Mouse (Mus musculus) heart, embryonic 16.5 days (tissue): Measurements from ENCODE around the gene Clock. TPM values are rescaled to one million over a fixed set of nuclear protein-coding genes. Genes with fewer than 3 reads are reported as not detected.

Experiments used
- ATAC-seq: fragments of 200-750 bp; cut with Nextera tagmentation; replicated peaks from 2 replicates; pipeline ENCODE4 v1.8.0; 2017; ENCODE audit warnings: moderate number of reproducible peaks; ENCODE audit not compliant: insufficient read depth, low FRiP score; ENCODE audit errors: extremely low read depth
- H3K27ac ChIP-seq: fragments of 300-500 bp; sonication (generic); 2 replicates; pipeline ENCODE4 v1.5.1; 2014; ENCODE audit warnings: mild to moderate bottlenecking, low read length, control low read depth, moderate library complexity
- H3K27me3 ChIP-seq: fragments of 300-500 bp; sonication (generic); 2 replicates; pipeline ENCODE4 v1.6.1; 2014; ENCODE audit warnings: low read length, mixed read lengths; ENCODE audit not compliant: control insufficient read depth, insufficient read depth
- H3K36me3 ChIP-seq: fragments of 300-500 bp; sonication (generic); 2 replicates; pipeline ENCODE4 v1.6.1; 2014; ENCODE audit not compliant: control insufficient read depth, insufficient read depth
- H3K4me1 ChIP-seq: fragments of 300-500 bp; sonication (generic); 2 replicates; pipeline ENCODE4 v1.6.1; 2014; ENCODE audit warnings: low read length, mixed read lengths; ENCODE audit not compliant: control insufficient read depth, insufficient read depth
- H3K4me2 ChIP-seq: fragments of 300-500 bp; sonication (generic); 2 replicates; pipeline ENCODE4 v1.6.1; 2014; ENCODE audit warnings: low read depth, mild to moderate bottlenecking, control low read depth, low read length
- H3K4me3 ChIP-seq: fragments of 300-500 bp; sonication (generic); 2 replicates; pipeline ENCODE4 v1.5.1; 2014; ENCODE audit warnings: mild to moderate bottlenecking, control low read depth, low read length
- H3K9ac ChIP-seq: fragments of 300-500 bp; sonication (generic); 2 replicates; pipeline ENCODE4 v1.6.1; 2014; ENCODE audit warnings: low read length, control low read depth
- H3K9me3 ChIP-seq: fragments of 300-500 bp; sonication (generic); replicated peaks from 2 replicates; pipeline ENCODE4 v1.6.1; 2016; ENCODE audit warnings: low read length; ENCODE audit not compliant: control insufficient read depth
- WGBS: fragments of 180-500 bp; shearing (Covaris S2); extraction: QIAGEN DNeasy Blood & Tissue Kit; methylation state at CpG from one replicate; pipeline ENCODE4 v1.1.7; 2014; 5-methylcytosine and 5-hydroxymethylcytosine counted together
- polyA plus RNA-seq: library from polyadenylated mRNA; unstranded; fragments of >200 nt; fragmentation: Nextera tagmentation; extraction: Ambion mirVana; gene quantifications from 2 replicates; pipeline ENCODE4 v1.2.1, GENCODE M21; 2015

Clock gene
- polyA plus RNA-seq, 1 experiment from 2014 or later, result 9.8 TPM

DNA sequence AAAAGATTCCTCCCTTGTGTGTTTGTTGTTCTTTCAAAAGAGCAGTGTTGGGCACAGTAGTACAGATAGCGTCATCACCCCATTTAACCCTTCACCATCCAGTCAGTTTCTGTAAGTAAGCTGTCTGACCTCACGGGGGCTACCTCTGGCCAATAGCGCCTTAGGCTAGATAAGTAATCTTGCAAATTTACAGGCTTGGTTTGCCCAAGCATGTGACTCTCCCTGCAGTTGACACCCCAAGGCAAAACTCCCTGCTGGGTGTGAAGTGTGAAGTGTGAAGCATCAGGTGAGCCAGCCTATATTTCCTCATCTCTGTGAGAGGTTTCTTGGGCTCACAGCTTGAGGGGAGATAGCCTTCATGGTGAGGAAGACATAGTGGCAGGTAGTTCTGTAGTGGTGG is 144.5 kb downstream of the Clock start:
- no peak for ATAC-seq
- H3K4me1 ChIP-seq, result peaks cover 10% of the 10 kb centered on the region
- H3K4me3 ChIP-seq, result no peak overlapping the region
- H3K9ac ChIP-seq, result no peak overlapping the region
- WGBS, result 43% methylated on average over 3 of the region's 3 CpGs
- no peak overlapping the region for H3K27ac ChIP-seq
- H3K36me3 ChIP-seq, result peaks cover 4% of the 10 kb centered on the region; the same call in 1 of the 2 replicates
- no peaks in the 10 kb centered on the region for H3K9me3 ChIP-seq
- H3K4me2 ChIP-seq, result no peak overlapping the region
- no peaks in the 10 kb centered on the region for H3K27me3 ChIP-seq

Other genes starting within 250 kb of the Clock start
- 30.7 TPM in 2 replicates for gene Srd5a3, start 164.5 kb downstream of the Clock start, polyA plus RNA-seq
- 58.8 and 62.5 TPM in 2 replicates for gene Tmem165, start 120.9 kb downstream of the Clock start, polyA plus RNA-seq
- gene Pdcl2, start 26.4 kb upstream of the Clock start, polyA plus RNA-seq, result not detected in 2 replicates
- gene Nmu, start 59.0 kb upstream of the Clock start, polyA plus RNA-seq, result not detected in 2 replicates
- not detected in 2 replicates for gene Gm7271, start 179.2 kb upstream of the Clock start, polyA plus RNA-seq
- gene Exoc1, start 224.5 kb upstream of the Clock start, polyA plus RNA-seq, result 21.4 and 23.7 TPM in 2 replicates